Mouse (Mus musculus) heart, embryonic 16.5 days (tissue): ENCODE measurements around the gene Cyth3. TPM values are rescaled to one million over a fixed set of nuclear protein-coding genes. Genes with fewer than 3 reads are reported as not detected.

Source experiments
- ATAC-seq: fragments of 200-750 bp; cut with Nextera tagmentation; replicated peaks from 2 replicates; pipeline ENCODE4 v1.8.0; 2017; ENCODE audit warnings: moderate number of reproducible peaks; ENCODE audit not compliant: insufficient read depth, low FRiP score; ENCODE audit errors: extremely low read depth
- H3K27ac ChIP-seq: fragments of 300-500 bp; sonication (generic); 2 replicates; pipeline ENCODE4 v1.5.1; 2014; ENCODE audit warnings: mild to moderate bottlenecking, low read length, control low read depth, moderate library complexity
- H3K27me3 ChIP-seq: fragments of 300-500 bp; sonication (generic); 2 replicates; pipeline ENCODE4 v1.6.1; 2014; ENCODE audit warnings: low read length, mixed read lengths; ENCODE audit not compliant: control insufficient read depth, insufficient read depth
- H3K36me3 ChIP-seq: fragments of 300-500 bp; sonication (generic); 2 replicates; pipeline ENCODE4 v1.6.1; 2014; ENCODE audit not compliant: control insufficient read depth, insufficient read depth
- H3K4me1 ChIP-seq: fragments of 300-500 bp; sonication (generic); 2 replicates; pipeline ENCODE4 v1.6.1; 2014; ENCODE audit warnings: low read length, mixed read lengths; ENCODE audit not compliant: control insufficient read depth, insufficient read depth
- H3K4me2 ChIP-seq: fragments of 300-500 bp; sonication (generic); 2 replicates; pipeline ENCODE4 v1.6.1; 2014; ENCODE audit warnings: low read depth, mild to moderate bottlenecking, control low read depth, low read length
- H3K4me3 ChIP-seq: fragments of 300-500 bp; sonication (generic); 2 replicates; pipeline ENCODE4 v1.5.1; 2014; ENCODE audit warnings: mild to moderate bottlenecking, control low read depth, low read length
- H3K9ac ChIP-seq: fragments of 300-500 bp; sonication (generic); 2 replicates; pipeline ENCODE4 v1.6.1; 2014; ENCODE audit warnings: low read length, control low read depth
- H3K9me3 ChIP-seq: fragments of 300-500 bp; sonication (generic); replicated peaks from 2 replicates; pipeline ENCODE4 v1.6.1; 2016; ENCODE audit warnings: low read length; ENCODE audit not compliant: control insufficient read depth
- WGBS: fragments of 180-500 bp; shearing (Covaris S2); extraction: QIAGEN DNeasy Blood & Tissue Kit; methylation state at CpG from one replicate; pipeline ENCODE4 v1.1.7; 2014; 5-methylcytosine and 5-hydroxymethylcytosine counted together
- polyA plus RNA-seq: library from polyadenylated mRNA; unstranded; fragments of >200 nt; fragmentation: Nextera tagmentation; extraction: Ambion mirVana; gene quantifications from 2 replicates; pipeline ENCODE4 v1.2.1, GENCODE M21; 2015

Gene Cyth3
- polyA plus RNA-seq, 1 experiment from 2014 or later = 59.4 TPM

- ATAC-seq = no peak
- Histone ChIP-seq H3K9ac (no peak overlapping the region), H3K4me1 (peaks cover 17% of the 10 kb centered on the region), H3K4me3 (no peak overlapping the region), H3K36me3 (no peaks in the 10 kb centered on the region), H3K4me2 (no peak overlapping the region), H3K27me3 (no peaks in the 10 kb centered on the region), H3K9me3 (no peaks in the 10 kb centered on the region), H3K27ac (no peak overlapping the region)
- WGBS = 71% methylated on average over 8 of the region's 8 CpGs
Measured at GRCm38 (mm10) chr5:143586386-143586785, 35.9 kb upstream of the Cyth3 start.

- Histone ChIP-seq H3K9me3 (no peaks in the 10 kb centered on the region), H3K9ac (peak overlapping the region; percentile 34), H3K36me3 (no peaks in the 10 kb centered on the region), H3K27me3 (no peaks in the 10 kb centered on the region), H3K27ac (peak overlapping the region; percentile 61), H3K4me1 (peaks cover 26% of the 10 kb centered on the region), H3K4me3 (no peak overlapping the region), H3K4me2 (peak overlapping the region; percentile 8)
- ATAC-seq = peak; percentile 50; the same call in 1 of the 2 replicates
- 13% methylated on average over 17 of the region's 17 CpGs for WGBS
Measured at GRCm38 (mm10) chr5:143589108-143589507, 33.1 kb upstream of the Cyth3 start.

DNA sequence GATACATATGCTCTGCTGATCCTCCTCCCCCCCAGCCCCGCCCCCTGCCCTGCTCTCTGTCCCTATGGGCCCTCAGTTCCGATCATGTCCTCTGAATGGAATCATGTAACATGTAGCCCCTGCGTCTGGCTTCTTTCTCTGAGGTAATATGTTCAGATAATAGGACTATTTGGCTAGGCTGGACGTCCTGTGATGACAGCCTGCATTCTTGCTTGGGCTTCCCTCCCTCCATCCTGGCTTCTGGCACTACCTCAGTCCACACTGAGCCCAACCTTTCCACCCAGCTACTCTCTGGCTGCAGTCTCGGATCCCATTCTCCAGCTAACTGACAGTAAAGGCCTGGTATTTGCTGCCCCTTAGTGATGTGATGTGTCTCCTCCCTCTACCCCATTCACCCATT, 29.3 kb upstream of the Cyth3 start:
- Histone ChIP-seq H3K9ac (no peak overlapping the region), H3K4me1 (peaks cover 29% of the 10 kb centered on the region), H3K9me3 (peaks cover 2% of the 10 kb centered on the region; the same call in 1 of the 2 replicates), H3K27me3 (no peaks in the 10 kb centered on the region), H3K4me3 (no peak overlapping the region), H3K4me2 (no peak overlapping the region), H3K36me3 (no peaks in the 10 kb centered on the region), H3K27ac (peak overlapping the region; percentile 91)
- ATAC-seq = peak; percentile 88
- 29% methylated on average over 5 of the region's 5 CpGs for WGBS

GRCm38 (mm10) chr5:143593563-143594146, 28.6 kb upstream of the Cyth3 start:
- Histone ChIP-seq H3K4me1 (peaks cover 26% of the 10 kb centered on the region), H3K27me3 (no peaks in the 10 kb centered on the region), H3K9ac (peak overlapping the region; percentile 49; the same call in 1 of the 2 replicates), H3K36me3 (no peaks in the 10 kb centered on the region), H3K4me3 (no peak overlapping the region; the same call in 1 of the 2 replicates), H3K27ac (peak overlapping the region; percentile 91), H3K4me2 (peak overlapping the region; percentile 42; the same call in 1 of the 2 replicates), H3K9me3 (peaks cover 2% of the 10 kb centered on the region; the same call in 1 of the 2 replicates)
- ATAC-seq = no peak
- WGBS = 58% methylated on average over 11 of the region's 11 CpGs

GRCm38 (mm10) chr5:143594291-143595065, 27.8 kb upstream of the Cyth3 start:
- no peak overlapping the region for H3K4me3 ChIP-seq
- peaks cover 18% of the 10 kb centered on the region for H3K4me1 ChIP-seq
- ATAC-seq = no peak
- peaks cover 2% of the 10 kb centered on the region; the same call in 1 of the 2 replicates for H3K9me3 ChIP-seq
- H3K27me3 ChIP-seq = no peaks in the 10 kb centered on the region
- 74% methylated on average over 3 of the region's 3 CpGs for WGBS
- no peak overlapping the region for H3K9ac ChIP-seq
- H3K36me3 ChIP-seq = no peaks in the 10 kb centered on the region
- H3K4me2 ChIP-seq = no peak overlapping the region
- H3K27ac ChIP-seq = peak overlapping the region; percentile 91

DNA sequence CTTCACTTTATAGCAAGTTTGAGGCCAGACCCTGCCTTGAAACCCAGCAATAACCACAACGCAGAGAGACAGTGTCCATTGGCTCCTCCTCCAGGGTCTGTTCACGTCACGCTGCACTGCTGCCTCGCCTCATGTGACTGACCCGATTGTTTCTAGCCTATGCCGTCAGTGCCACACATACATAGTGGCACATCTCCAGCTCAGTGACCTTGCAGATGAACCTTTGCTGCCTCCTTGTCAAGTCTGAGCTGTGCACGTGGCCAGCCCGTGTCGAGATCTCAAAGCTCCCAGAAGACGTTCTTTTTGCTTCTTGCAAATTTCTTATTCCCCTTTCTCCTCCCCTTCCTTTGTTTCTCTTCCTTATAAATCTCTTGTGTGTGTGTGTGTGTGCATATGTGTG, 20.2 kb upstream of the Cyth3 start:
- Histone ChIP-seq H3K4me3 (no peak overlapping the region), H3K9ac (no peak overlapping the region), H3K4me1 (peaks cover 4% of the 10 kb centered on the region), H3K27me3 (no peaks in the 10 kb centered on the region), H3K9me3 (no peaks in the 10 kb centered on the region; the same call in 1 of the 2 replicates), H3K4me2 (no peak overlapping the region), H3K27ac (no peak overlapping the region), H3K36me3 (no peaks in the 10 kb centered on the region)
- ATAC-seq = no peak; the same call in 1 of the 2 replicates
- 45% methylated on average over 10 of the region's 10 CpGs for WGBS

DNA sequence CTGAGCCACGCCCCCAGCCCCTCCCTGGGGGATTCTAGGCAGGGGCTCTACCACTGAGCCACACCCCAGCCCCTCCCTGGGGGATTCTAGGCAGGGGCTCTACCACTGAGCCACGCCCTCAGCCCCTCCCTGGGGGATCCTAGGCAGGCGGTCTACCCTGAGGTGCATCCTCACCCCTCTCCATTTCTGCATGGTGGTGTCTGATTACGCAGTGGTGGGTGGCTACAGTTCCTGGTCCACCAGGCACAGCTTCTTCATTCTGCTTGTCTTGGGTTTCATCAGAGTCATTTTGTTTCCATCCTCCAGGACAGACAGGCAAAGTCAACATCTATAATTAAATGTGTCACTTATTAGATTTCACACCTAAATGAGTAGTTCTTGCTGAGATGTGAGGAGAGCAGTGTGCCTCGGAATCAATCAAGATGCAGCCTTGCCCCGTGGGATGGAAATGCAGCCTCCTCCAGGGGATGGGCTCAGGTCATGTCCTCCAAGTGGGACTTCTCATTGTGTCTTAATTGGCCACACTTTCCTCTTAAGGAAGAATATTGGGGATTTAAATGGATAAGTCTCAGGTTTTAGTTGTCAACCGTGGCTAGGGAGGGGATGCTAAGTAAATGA, 18.0 kb upstream of the Cyth3 start:
- H3K27me3 ChIP-seq = no peaks in the 10 kb centered on the region
- WGBS = 78% methylated on average over 6 of the region's 7 CpGs
- no peaks in the 10 kb centered on the region for H3K9me3 ChIP-seq
- H3K4me3 ChIP-seq = no peak overlapping the region
- peaks cover 4% of the 10 kb centered on the region for H3K4me1 ChIP-seq
- H3K27ac ChIP-seq = no peak overlapping the region
- H3K4me2 ChIP-seq = no peak overlapping the region
- H3K9ac ChIP-seq = no peak overlapping the region
- no peaks in the 10 kb centered on the region for H3K36me3 ChIP-seq
- ATAC-seq = no peak

DNA sequence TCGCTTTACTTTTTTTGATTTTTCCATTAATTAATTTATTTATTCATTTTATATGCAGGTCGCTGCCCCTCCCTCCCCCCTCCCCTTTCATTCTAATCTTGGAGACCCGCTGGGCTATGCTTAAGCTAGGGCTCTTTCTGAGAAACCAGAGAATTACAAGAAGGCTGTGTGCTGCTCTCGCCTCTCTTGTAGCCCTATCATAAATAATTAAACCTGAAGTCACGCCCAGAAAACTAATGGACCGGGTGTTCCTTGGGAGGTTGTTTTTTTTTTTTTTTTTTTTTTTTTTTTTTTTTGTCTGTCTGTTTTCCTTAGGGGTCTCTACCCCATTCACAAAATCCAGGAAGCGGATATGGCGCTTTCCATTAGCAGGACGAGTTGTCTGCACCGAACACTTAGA, 15.5 kb upstream of the Cyth3 start:
- ATAC-seq = no peak
- WGBS = 80% methylated on average over 10 of the region's 10 CpGs

DNA sequence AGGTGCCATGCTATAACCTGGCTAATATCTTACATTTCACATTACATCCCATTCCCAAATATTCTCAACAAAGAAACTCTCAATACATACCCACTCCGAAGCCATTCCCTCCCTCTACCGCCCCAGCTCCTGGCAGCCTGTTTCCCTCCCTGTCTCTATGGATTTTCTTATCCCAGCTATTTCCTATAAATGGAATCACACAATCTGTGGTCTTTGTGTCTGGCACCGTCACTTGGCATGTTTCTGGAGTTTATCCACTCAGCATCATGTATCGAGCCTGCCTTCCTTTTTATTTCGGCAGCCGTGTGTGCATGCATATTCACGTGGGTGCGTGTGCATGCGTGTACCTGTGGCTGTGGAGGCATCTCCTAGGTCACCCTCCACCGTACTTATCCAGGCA, 14.1 kb upstream of the Cyth3 start:
- H3K4me1 ChIP-seq = no peaks in the 10 kb centered on the region
- 77% methylated on average over 10 of the region's 10 CpGs for WGBS
- no peak overlapping the region for H3K4me3 ChIP-seq
- ATAC-seq = no peak
- no peaks in the 10 kb centered on the region for H3K9me3 ChIP-seq
- H3K36me3 ChIP-seq = no peaks in the 10 kb centered on the region
- no peak overlapping the region for H3K9ac ChIP-seq
- no peak overlapping the region for H3K4me2 ChIP-seq
- no peak overlapping the region for H3K27ac ChIP-seq
- no peaks in the 10 kb centered on the region for H3K27me3 ChIP-seq

More for the DNA sequence above, 15.5 kb upstream of the Cyth3 start:
- Histone ChIP-seq H3K4me3 (no peak overlapping the region), H3K4me2 (no peak overlapping the region), H3K36me3 (no peaks in the 10 kb centered on the region), H3K27ac (no peak overlapping the region), H3K9me3 (no peaks in the 10 kb centered on the region), H3K9ac (no peak overlapping the region), H3K27me3 (no peaks in the 10 kb centered on the region), H3K4me1 (peaks cover 4% of the 10 kb centered on the region)
